Mouse (Mus musculus): Measurements from ENCODE around the gene Magi2.
"Not testable (repeated sequence)": the region's sequence is repeated elsewhere in the genome, so short reads cannot be mapped to it uniquely, and the experiment has no call there.

Magi2 gene

GRCm38 (mm10) chr5:20723226-20723625, 1496.4 kb downstream of the Magi2 start:
- not testable (repeated sequence) for DNase-seq

GRCm38 (mm10) chr5:20738795-20739194, 1512.0 kb downstream of the Magi2 start:
- no peak for DNase-seq

- DNase-seq, result no peak
Observed at GRCm38 (mm10) chr5:20741193-20741592, 1514.4 kb downstream of the Magi2 start.

- DNase-seq, result no peak
Observed at GRCm38 (mm10) chr5:20741936-20742335, 1515.1 kb downstream of the Magi2 start.

GRCm38 (mm10) chr5:20748142-20748541, 1521.3 kb downstream of the Magi2 start:
- DNase-seq, result no peak

- DNase-seq, result no peak
Observed at GRCm38 (mm10) chr5:20748856-20749255, 1522.0 kb downstream of the Magi2 start.

- DNase-seq, result no peak
Observed at GRCm38 (mm10) chr5:20749535-20749934, 1522.7 kb downstream of the Magi2 start.

GRCm38 (mm10) chr5:20751000-20751399, 1524.2 kb downstream of the Magi2 start:
- no peak for DNase-seq

GRCm38 (mm10) chr5:20751696-20752095, 1524.9 kb downstream of the Magi2 start:
- DNase-seq, result no peak

GRCm38 (mm10) chr5:20753096-20753495, 1526.3 kb downstream of the Magi2 start:
- no peak for DNase-seq

GRCm38 (mm10) chr5:20753963-20754362, 1527.1 kb downstream of the Magi2 start:
- DNase-seq, result no peak

Measured in B cell, adult 2 months (primary cell).